Mouse (Mus musculus): ENCODE results near the gene Arl5c. TPM values are rescaled to one million over a fixed set of nuclear protein-coding genes. Genes with fewer than 3 reads are reported as not detected.
A peak's percentile ranks its signal among the peaks of the same experiment; 100 is the strongest.
"Not testable (repeated sequence)": the region's sequence is repeated elsewhere in the genome, so short reads cannot be mapped to it uniquely, and the experiment has no call there.

Arl5c gene
- polyA plus RNA-seq, 1 experiment from 2014 or later: 8.4 TPM

GRCm38 (mm10) chr11:97954469-97955141, 41.4 kb downstream of the Arl5c start:
- 62% methylated on average over 14 of the region's 14 CpGs for WGBS
- Histone ChIP-seq H3K9ac (ENCODE audit: low read depth, low read length) (no peak overlapping the region), H3K4me2 (ENCODE audit: low read length) (no peak overlapping the region), H3K4me3 (ENCODE audit: low read depth, low read length) (no peak overlapping the region), H3K27me3 (ENCODE audit: control insufficient read depth, insufficient read depth, low read depth, low read length) (no peaks in the 10 kb centered on the region), H3K4me1 (ENCODE audit: control insufficient read depth, insufficient read depth, low read length) (peaks cover 31% of the 10 kb centered on the region), H3K27ac (ENCODE audit: low read length) (no peak overlapping the region; the same call in 1 of the 2 replicates), H3K36me3 (ENCODE audit: control insufficient read depth, insufficient read depth, low read length) (no peaks in the 10 kb centered on the region), H3K9me3 (replicated peaks; ENCODE audit: control insufficient read depth, low read length, poor library complexity, severe bottlenecking) (no peaks in the 10 kb centered on the region)
- no peak for ATAC-seq

GRCm38 (mm10) chr11:97953939-97954275, 42.1 kb downstream of the Arl5c start:
- no peaks in the 10 kb centered on the region for H3K36me3 ChIP-seq (ENCODE audit: control insufficient read depth, insufficient read depth, low read length)
- H3K27ac ChIP-seq (ENCODE audit: low read length): no peak overlapping the region
- no peaks in the 10 kb centered on the region for H3K27me3 ChIP-seq (ENCODE audit: control insufficient read depth, insufficient read depth, low read depth, low read length)
- H3K9me3 ChIP-seq (replicated peaks; ENCODE audit: control insufficient read depth, low read length, poor library complexity, severe bottlenecking): no peaks in the 10 kb centered on the region
- no peak for ATAC-seq
- no peak overlapping the region for H3K4me2 ChIP-seq (ENCODE audit: low read length)
- peaks cover 31% of the 10 kb centered on the region for H3K4me1 ChIP-seq (ENCODE audit: control insufficient read depth, insufficient read depth, low read length)
- H3K9ac ChIP-seq (ENCODE audit: low read depth, low read length): no peak overlapping the region
- WGBS: 98% methylated on average over 6 of the region's 6 CpGs
- no peak overlapping the region for H3K4me3 ChIP-seq (ENCODE audit: low read depth, low read length)

GRCm38 (mm10) chr11:97953179-97953938, 42.6 kb downstream of the Arl5c start:
- H3K27me3 ChIP-seq (ENCODE audit: control insufficient read depth, insufficient read depth, low read depth, low read length): no peaks in the 10 kb centered on the region
- ATAC-seq: no peak
- H3K4me3 ChIP-seq (ENCODE audit: low read depth, low read length): no peak overlapping the region
- H3K36me3 ChIP-seq (ENCODE audit: control insufficient read depth, insufficient read depth, low read length): no peaks in the 10 kb centered on the region
- H3K27ac ChIP-seq (ENCODE audit: low read length): no peak overlapping the region
- no peaks in the 10 kb centered on the region for H3K9me3 ChIP-seq (replicated peaks; ENCODE audit: control insufficient read depth, low read length, poor library complexity, severe bottlenecking)
- 82% methylated on average over 16 of the region's 16 CpGs for WGBS
- H3K4me1 ChIP-seq (ENCODE audit: control insufficient read depth, insufficient read depth, low read length): peaks cover 28% of the 10 kb centered on the region
- H3K4me2 ChIP-seq (ENCODE audit: low read length): no peak overlapping the region
- H3K9ac ChIP-seq (ENCODE audit: low read depth, low read length): no peak overlapping the region

- H3K4me2 ChIP-seq (ENCODE audit: low read length): no peak overlapping the region
- 78% methylated on average over 1 of the region's 1 CpGs for WGBS
- no peak overlapping the region for H3K9ac ChIP-seq (ENCODE audit: low read depth, low read length)
- H3K9me3 ChIP-seq (replicated peaks; ENCODE audit: control insufficient read depth, low read length, poor library complexity, severe bottlenecking): no peaks in the 10 kb centered on the region
- no peak overlapping the region for H3K4me3 ChIP-seq (ENCODE audit: low read depth, low read length)
- H3K27ac ChIP-seq (ENCODE audit: low read length): no peak overlapping the region
- H3K36me3 ChIP-seq (ENCODE audit: control insufficient read depth, insufficient read depth, low read length): no peaks in the 10 kb centered on the region
- no peaks in the 10 kb centered on the region for H3K27me3 ChIP-seq (ENCODE audit: control insufficient read depth, insufficient read depth, low read depth, low read length)
- ATAC-seq: no peak
- peaks cover 28% of the 10 kb centered on the region for H3K4me1 ChIP-seq (ENCODE audit: control insufficient read depth, insufficient read depth, low read length)
Measured at GRCm38 (mm10) chr11:97952367-97953006, 43.5 kb downstream of the Arl5c start.

- Histone ChIP-seq H3K27me3 (ENCODE audit: control insufficient read depth, insufficient read depth, low read depth, low read length) (no peaks in the 10 kb centered on the region), H3K9ac (ENCODE audit: low read depth, low read length) (0 out of 2 replicates have a peak overlapping the region, but pooled peaks have one; percentile 31), H3K36me3 (ENCODE audit: control insufficient read depth, insufficient read depth, low read length) (no peaks in the 10 kb centered on the region), H3K4me1 (ENCODE audit: control insufficient read depth, insufficient read depth, low read length) (peaks cover 13% of the 10 kb centered on the region), H3K4me3 (ENCODE audit: low read depth, low read length) (no peak overlapping the region), H3K9me3 (replicated peaks; ENCODE audit: control insufficient read depth, low read length, poor library complexity, severe bottlenecking) (no peaks in the 10 kb centered on the region), H3K4me2 (ENCODE audit: low read length) (peak overlapping the region; percentile 27; the same call in 1 of the 2 replicates), H3K27ac (ENCODE audit: low read length) (peak overlapping the region; percentile 80)
- WGBS: 29% methylated on average over 20 of the region's 20 CpGs
- peak; percentile 82 for ATAC-seq
Measured at GRCm38 (mm10) chr11:97949703-97950475, 46.1 kb downstream of the Arl5c start.

- H3K4me1 ChIP-seq (ENCODE audit: control insufficient read depth, insufficient read depth, low read length): peaks cover 11% of the 10 kb centered on the region
- H3K27me3 ChIP-seq (ENCODE audit: control insufficient read depth, insufficient read depth, low read depth, low read length): no peaks in the 10 kb centered on the region
- H3K9me3 ChIP-seq (replicated peaks; ENCODE audit: control insufficient read depth, low read length, poor library complexity, severe bottlenecking): no peaks in the 10 kb centered on the region
- whole genome bisulfite sequencing: 17% methylated on average over 7 of the region's 7 CpGs
- no peak overlapping the region for H3K4me2 ChIP-seq (ENCODE audit: low read length)
- H3K27ac ChIP-seq (ENCODE audit: low read length): no peak overlapping the region
- no peak overlapping the region for H3K4me3 ChIP-seq (ENCODE audit: low read depth, low read length)
- H3K9ac ChIP-seq (ENCODE audit: low read depth, low read length): no peak overlapping the region
- H3K36me3 ChIP-seq (ENCODE audit: control insufficient read depth, insufficient read depth, low read length): no peaks in the 10 kb centered on the region
- no peak for ATAC-seq
Measured at GRCm38 (mm10) chr11:97947426-97947825, 48.6 kb downstream of the Arl5c start.

GRCm38 (mm10) chr11:97945738-97946289, 50.2 kb downstream of the Arl5c start:
- not testable (repeated sequence) for H3K9ac ChIP-seq (ENCODE audit: low read depth, low read length); H3K4me3 ChIP-seq (ENCODE audit: low read depth, low read length); H3K4me2 ChIP-seq (ENCODE audit: low read length); ATAC-seq; H3K36me3 ChIP-seq (ENCODE audit: control insufficient read depth, insufficient read depth, low read length); H3K9me3 ChIP-seq (replicated peaks; ENCODE audit: control insufficient read depth, low read length, poor library complexity, severe bottlenecking); H3K27me3 ChIP-seq (ENCODE audit: control insufficient read depth, insufficient read depth, low read depth, low read length); H3K27ac ChIP-seq (ENCODE audit: low read length)
- peaks cover 11% of the 10 kb centered on the region for H3K4me1 ChIP-seq (ENCODE audit: control insufficient read depth, insufficient read depth, low read length)
- 93% methylated on average over 7 of the region's 7 CpGs for WGBS

GRCm38 (mm10) chr11:97945031-97945430, 51.0 kb downstream of the Arl5c start:
- ATAC-seq: no peak
- no peak overlapping the region for H3K27ac ChIP-seq (ENCODE audit: low read length)
- peaks cover 7% of the 10 kb centered on the region for H3K4me1 ChIP-seq (ENCODE audit: control insufficient read depth, insufficient read depth, low read length)
- H3K4me3 ChIP-seq (ENCODE audit: low read depth, low read length): no peak overlapping the region
- no peaks in the 10 kb centered on the region for H3K27me3 ChIP-seq (ENCODE audit: control insufficient read depth, insufficient read depth, low read depth, low read length)
- no peak overlapping the region for H3K9ac ChIP-seq (ENCODE audit: low read depth, low read length)
- no peak overlapping the region for H3K4me2 ChIP-seq (ENCODE audit: low read length)
- no peaks in the 10 kb centered on the region for H3K9me3 ChIP-seq (replicated peaks; ENCODE audit: control insufficient read depth, low read length, poor library complexity, severe bottlenecking)
- WGBS: 86% methylated on average over 10 of the region's 10 CpGs
- no peaks in the 10 kb centered on the region for H3K36me3 ChIP-seq (ENCODE audit: control insufficient read depth, insufficient read depth, low read length)
